Mouse (Mus musculus) brain, embryonic 14.5 days (tissue): ENCODE data around the gene Erf. TPM values are rescaled to one million over a fixed set of nuclear protein-coding genes. Genes with fewer than 3 reads are reported as not detected.

Experiments
- DNase-seq: peaks from one replicate; pipeline ENCODE4 v3.0.0-alpha.2; 2011; ENCODE audit warnings: low read depth
- CTCF ChIP-seq: fragments of 200-500 bp; IDR thresholded peaks from 2 replicates; pipeline ENCODE4 v1.5.1; 2012; ENCODE audit warnings: inconsistent platforms, mild to moderate bottlenecking, moderate library complexity, borderline replicate concordance; ENCODE audit not compliant: insufficient read depth, insufficient read length; ENCODE audit errors: extremely low read depth
- POLR2A ChIP-seq: fragments of 200-500 bp; IDR thresholded peaks from 2 replicates; pipeline ENCODE4 v1.6.1; 2012; ENCODE audit warnings: mild to moderate bottlenecking, inconsistent platforms, borderline replicate concordance; ENCODE audit not compliant: poor library complexity, insufficient read depth, insufficient read length, severe bottlenecking; ENCODE audit errors: extremely low read depth
- polyA plus RNA-seq: library from polyadenylated mRNA; depleted of rRNA; stranded (reverse); fragments of >200 nt; gene quantifications from 2 replicates; pipeline ENCODE4 v1.2.3, GENCODE M21; 2012; rRNA removed

The Erf gene
- polyA plus RNA-seq, 1 experiment, result 20.2 TPM

DNA sequence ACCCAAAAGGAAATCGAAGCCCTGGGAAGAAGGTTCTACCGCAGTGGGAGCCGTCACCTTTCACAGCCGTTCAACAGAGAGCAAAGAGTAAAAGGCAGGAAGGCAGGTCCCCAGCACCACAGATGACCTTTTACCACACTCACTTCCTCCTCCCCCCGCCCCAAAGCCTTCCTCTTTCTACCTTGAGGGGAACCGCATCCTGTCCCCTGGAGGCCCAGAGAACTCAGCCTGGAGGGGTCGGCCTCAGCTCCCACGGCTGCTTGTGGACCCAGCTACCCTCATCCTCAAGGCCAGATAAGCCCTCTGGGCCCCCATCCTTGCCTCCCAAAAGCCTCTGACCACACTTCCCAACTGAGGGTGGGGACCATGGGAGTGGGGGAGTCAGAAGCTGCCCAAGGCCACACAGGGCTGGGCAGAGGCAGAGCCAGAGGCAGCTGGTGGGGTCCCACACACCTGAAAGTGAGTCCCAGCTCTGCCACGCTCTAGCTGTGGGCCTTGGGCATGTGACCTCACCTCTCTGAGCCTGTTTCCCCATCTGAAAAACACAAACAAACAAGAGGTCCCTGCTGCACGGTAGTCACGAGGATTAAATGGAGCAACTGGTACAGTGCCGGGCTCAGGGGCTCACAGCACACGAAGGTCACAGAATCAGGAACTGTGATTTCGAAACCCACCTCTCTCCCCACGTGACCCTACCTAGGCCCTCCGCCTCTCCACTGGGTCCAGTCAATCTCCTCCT, 45.0 kb downstream of the Erf start:
- TF ChIP-seq CTCF, result no peak
- TF ChIP-seq POLR2A, result no peak
- no peak for DNase-seq

DNA sequence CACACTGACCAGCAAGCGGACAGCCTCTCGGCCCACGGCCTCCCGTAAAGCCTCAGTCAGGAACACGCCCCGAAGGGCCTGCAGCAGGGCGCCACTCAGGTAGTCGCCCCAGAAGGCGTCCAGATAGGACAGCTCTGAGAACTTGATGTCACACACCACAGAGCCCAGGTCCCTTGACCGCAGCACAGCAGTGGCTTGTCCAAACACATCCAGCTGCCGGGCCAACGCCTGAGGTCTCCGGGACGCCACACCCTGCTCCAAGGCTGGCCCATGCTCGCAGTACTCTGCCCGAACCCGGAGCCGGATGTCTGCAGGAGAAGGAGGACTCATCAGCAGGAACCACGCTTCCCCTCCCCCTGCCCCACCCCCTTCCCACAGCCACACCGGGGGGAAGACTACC, 46.9 kb downstream of the Erf start:
- no peak for TF ChIP-seq CTCF
- no peak for TF ChIP-seq POLR2A
- DNase-seq, result no peak

- no peak for TF ChIP-seq CTCF
- no peak for TF ChIP-seq POLR2A
- DNase-seq, result no peak
Observed at GRCm38 (mm10) chr7:25197384-25198018, 53.1 kb downstream of the Erf start.

GRCm38 (mm10) chr7:25196107-25196506, 54.5 kb downstream of the Erf start:
- TF ChIP-seq CTCF, result no peak
- no peak for TF ChIP-seq POLR2A
- DNase-seq, result no peak

- TF ChIP-seq POLR2A (no peak), CTCF (no peak)
- no peak for DNase-seq
Observed at GRCm38 (mm10) chr7:25195148-25195547, 55.4 kb downstream of the Erf start.

Other genes starting within 250 kb of the Erf start
- gene Atp1a3, start 244.8 kb downstream of the Erf start, polyA plus RNA-seq, result 160 and 331 TPM in 2 replicates
- gene Grik5, start 178.4 kb downstream of the Erf start, polyA plus RNA-seq, result 155 and 186 TPM in 2 replicates
- gene Zfp574, start 178.2 kb downstream of the Erf start, polyA plus RNA-seq, result 45.4 and 46.2 TPM in 2 replicates
- gene Pou2f2, start 71.0 kb downstream of the Erf start, polyA plus RNA-seq, result 44.6 and 57.5 TPM in 2 replicates
- gene Dedd2, start 30.1 kb downstream of the Erf start, polyA plus RNA-seq, result 19.1 and 19.7 TPM in 2 replicates
- 9.0 and 10.0 TPM in 2 replicates for gene Zfp526, start 29.3 kb downstream of the Erf start, polyA plus RNA-seq
- 224 and 265 TPM in 2 replicates for gene Gsk3a, start 12.9 kb downstream of the Erf start, polyA plus RNA-seq
- 107 and 149 TPM in 2 replicates for gene Cic, start 16.9 kb upstream of the Erf start, polyA plus RNA-seq
- gene Pafah1b3, start 47.2 kb upstream of the Erf start, polyA plus RNA-seq, result 640 and 871 TPM in 2 replicates
- gene Prr19, start 50.6 kb upstream of the Erf start, polyA plus RNA-seq, result 2.8 and 2.9 TPM in 2 replicates
- gene Tmem145, start 55.3 kb upstream of the Erf start, polyA plus RNA-seq, result 163 and 167 TPM in 2 replicates
- gene Megf8, start 66.4 kb upstream of the Erf start, polyA plus RNA-seq, result 53.0 and 60.7 TPM in 2 replicates
- 1.2 TPM in 1 of 2 replicates, not detected in the other for gene Cnfn, start 119.0 kb upstream of the Erf start, polyA plus RNA-seq
- gene Lipe, start 147.9 kb upstream of the Erf start, polyA plus RNA-seq, result 12.0 and 13.0 TPM in 2 replicates
- gene Cxcl17, start 162.1 kb upstream of the Erf start, polyA plus RNA-seq, result not detected in 2 replicates
- gene Ceacam1, start 226.8 kb upstream of the Erf start, polyA plus RNA-seq, result 0.87 and 1.1 TPM in 2 replicates